Mouse (Mus musculus): Measurements from ENCODE around the gene Prn.

DNA sequence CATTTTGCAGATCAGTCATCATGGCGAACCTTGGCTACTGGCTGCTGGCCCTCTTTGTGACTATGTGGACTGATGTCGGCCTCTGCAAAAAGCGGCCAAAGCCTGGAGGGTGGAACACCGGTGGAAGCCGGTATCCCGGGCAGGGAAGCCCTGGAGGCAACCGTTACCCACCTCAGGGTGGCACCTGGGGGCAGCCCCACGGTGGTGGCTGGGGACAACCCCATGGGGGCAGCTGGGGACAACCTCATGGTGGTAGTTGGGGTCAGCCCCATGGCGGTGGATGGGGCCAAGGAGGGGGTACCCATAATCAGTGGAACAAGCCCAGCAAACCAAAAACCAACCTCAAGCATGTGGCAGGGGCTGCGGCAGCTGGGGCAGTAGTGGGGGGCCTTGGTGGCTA, 26.7 kb downstream of the Prn start:
- TF ChIP-seq CHD1 (IDR thresholded peaks at IDR 0.05; ENCODE audit: low read depth, low read length), result no peak
- no peak for TF ChIP-seq SIN3A (IDR thresholded peaks at IDR 0.05; ENCODE audit: low read length)
- no peak for TF ChIP-seq POLR2AphosphoS5 (IDR thresholded peaks at IDR 0.05; ENCODE audit: borderline replicate concordance, low read depth, low read length)
- no peak for TF ChIP-seq GABPA (IDR thresholded peaks at IDR 0.05; ENCODE audit: low read depth, low read length)
- no peak for TF ChIP-seq CTCF (IDR thresholded peaks at IDR 0.05 in 2 of 3, conservative IDR thresholded peaks at IDR 0.05 in 1 of 3; ENCODE audit: control insufficient read depth in 1 of 3, insufficient read depth in 1 of 3, low read depth in 2 of 3, low read length in 3 of 3, poor library complexity in 1 of 3, severe bottlenecking in 1 of 3)
- no peak for TF ChIP-seq TAL1 (IDR thresholded peaks at IDR 0.05; ENCODE audit: low read length)
- no peak for TF ChIP-seq POLR2A (IDR thresholded peaks at IDR 0.05; ENCODE audit: control insufficient read depth in 1 of 2, insufficient read depth in 1 of 2, low read depth in 1 of 2, low read length in 2 of 2, poor library complexity in 1 of 2)
